Mouse (Mus musculus) CH12.LX (cell line): ENCODE measurements around the gene Tgfbr3l. TPM values are rescaled to one million over a fixed set of nuclear protein-coding genes. Genes with fewer than 3 reads are reported as not detected.

Experiments used
- DNase-seq: peaks from one replicate; pipeline ENCODE4 v3.0.0-alpha.2; 2013; ENCODE audit errors: extremely low read depth
- H3K27ac ChIP-seq: 2 replicates; pipeline ENCODE4 v1.5.1; 2012; ENCODE audit warnings: low read depth, mild to moderate bottlenecking, control low read depth, moderate library complexity; ENCODE audit not compliant: insufficient read depth
- H3K27me3 ChIP-seq: replicated peaks from 2 replicates; pipeline ENCODE3; 2012; ENCODE audit warnings: inconsistent platforms
- H3K36me3 ChIP-seq, 2 experiments: replicated peaks in 1 of 2; 2 replicates each; pipeline versions ENCODE3 to v1.6.1; 2012; ENCODE audit warnings: inconsistent platforms in 1 of 2, low read length in 1 of 2, mild to moderate bottlenecking in 1 of 2, mixed read lengths in 1 of 2, moderate library complexity in 1 of 2; ENCODE audit not compliant: control insufficient read depth in 1 of 2, insufficient read depth in 1 of 2
- H3K4me1 ChIP-seq, 2 experiments: 2 replicates each; pipeline ENCODE4 v1.6.1; 2012; ENCODE audit warnings: inconsistent platforms in 1 of 2, moderate library complexity in 1 of 2; ENCODE audit not compliant: insufficient read depth in 2 of 2, control insufficient read depth in 1 of 2
- H3K4me2 ChIP-seq: 2 replicates; pipeline ENCODE4 v1.6.1; 2012; ENCODE audit warnings: low read depth, mild to moderate bottlenecking, control low read depth; ENCODE audit not compliant: poor library complexity, insufficient read depth, severe bottlenecking
- H3K4me3 ChIP-seq, 3 experiments: fragments of 150-350 bp in 1 of 3; sonication (generic) in 1 of 3; replicated peaks in 1 of 3; 2 replicates each; pipeline versions ENCODE3 to v1.5.1; 2011 to 2012; ENCODE audit warnings: low read depth in 2 of 3, low read length in 2 of 3, mild to moderate bottlenecking in 2 of 3, moderate library complexity in 2 of 3, control low read depth in 1 of 3, improper control_type of control experiment in 1 of 3, inconsistent platforms in 1 of 3, mixed read lengths in 1 of 3; ENCODE audit not compliant: poor library complexity in 1 of 3
- H3K79me2 ChIP-seq: replicated peaks from 2 replicates; pipeline ENCODE4 v1.6.1; 2012; ENCODE audit warnings: mild to moderate bottlenecking, moderate library complexity; ENCODE audit not compliant: control insufficient read depth, poor library complexity, insufficient read depth, severe bottlenecking; ENCODE audit errors: extremely low read depth
- H3K9ac ChIP-seq: 2 replicates; pipeline ENCODE4 v1.6.1; 2012; ENCODE audit warnings: low read depth, mild to moderate bottlenecking, control low read depth, moderate library complexity; ENCODE audit not compliant: insufficient read depth
- H3K9me3 ChIP-seq: replicated peaks from 2 replicates; pipeline ENCODE3; 2012; ENCODE audit warnings: low read length, inconsistent platforms, mixed read lengths
- CHD1 ChIP-seq: IDR thresholded peaks from 2 replicates; pipeline ENCODE4 v1.6.1; 2012; ENCODE audit warnings: low read depth, low read length, improper control_type of control experiment, inconsistent platforms
- CTCF ChIP-seq, 2 experiments: IDR thresholded peaks in 1 of 2; conservative IDR thresholded peaks in 1 of 2; 2 replicates each; pipeline ENCODE4 v1.5.1; 2011 to 2012; ENCODE audit warnings: low read depth in 2 of 2, low read length in 2 of 2, improper control_type of control experiment in 1 of 2, inconsistent platforms in 1 of 2, mild to moderate bottlenecking in 1 of 2, moderate library complexity in 1 of 2
- E2F4 ChIP-seq: IDR thresholded peaks from 2 replicates; pipeline ENCODE4 v1.6.1; 2011; ENCODE audit warnings: low read depth, low read length, improper control_type of control experiment; ENCODE audit not compliant: insufficient replicate concordance
- ETS1 ChIP-seq: conservative IDR thresholded peaks from 2 replicates; pipeline ENCODE4 v1.6.1; 2012; ENCODE audit warnings: low read depth, mild to moderate bottlenecking, inconsistent platforms, low read length, improper control_type of control experiment, moderate library complexity
- GABPA ChIP-seq: IDR thresholded peaks from 2 replicates; pipeline ENCODE4 v1.6.1; 2012; ENCODE audit warnings: low read depth, low read length, improper control_type of control experiment, inconsistent platforms; ENCODE audit not compliant: insufficient replicate concordance
- HCFC1 ChIP-seq: IDR thresholded peaks from 2 replicates; pipeline ENCODE4 v1.6.1; 2012; ENCODE audit warnings: low read depth, mild to moderate bottlenecking, inconsistent platforms, low read length, improper control_type of control experiment
- IRF4 ChIP-seq: IDR thresholded peaks from 2 replicates; pipeline ENCODE4 v1.6.1; 2014; ENCODE audit warnings: low read depth, mild to moderate bottlenecking, inconsistent platforms, low read length, improper control_type of control experiment
- JUN ChIP-seq: IDR thresholded peaks from 2 replicates; pipeline ENCODE4 v1.6.1; 2011; ENCODE audit warnings: low read depth, mild to moderate bottlenecking, low read length, improper control_type of control experiment, moderate library complexity; ENCODE audit not compliant: insufficient read depth
- JUND ChIP-seq: conservative IDR thresholded peaks from 2 replicates; pipeline ENCODE4 v1.6.1; 2011; ENCODE audit warnings: low read depth, low read length, improper control_type of control experiment
- MAFK ChIP-seq: IDR thresholded peaks from 2 replicates; pipeline ENCODE4 v1.6.1; 2011; ENCODE audit warnings: low read length, improper control_type of control experiment; ENCODE audit not compliant: insufficient replicate concordance
- NELFE ChIP-seq: IDR thresholded peaks from 2 replicates; pipeline ENCODE4 v1.6.1; 2011; ENCODE audit warnings: low read depth, low read length, improper control_type of control experiment
- NRF1 ChIP-seq: IDR thresholded peaks from 2 replicates; pipeline ENCODE4 v1.6.1; 2014; ENCODE audit warnings: low read depth, mild to moderate bottlenecking, inconsistent platforms, low read length, improper control_type of control experiment, moderate library complexity
- PAX5 ChIP-seq: IDR thresholded peaks from 2 replicates; pipeline ENCODE4 v1.6.1; 2012; ENCODE audit warnings: low read length, inconsistent platforms, mixed read lengths
- POLR2AphosphoS2 ChIP-seq: IDR thresholded peaks from 2 replicates; pipeline ENCODE4 v1.6.1; 2011; ENCODE audit warnings: low read depth, low read length, improper control_type of control experiment
- RAD21 ChIP-seq: IDR thresholded peaks from 2 replicates; pipeline ENCODE4 v1.6.1; 2011; ENCODE audit warnings: low read depth, mild to moderate bottlenecking, low read length, improper control_type of control experiment, moderate library complexity
- RCOR1 ChIP-seq: conservative IDR thresholded peaks from 2 replicates; pipeline ENCODE4 v1.6.1; 2012; ENCODE audit warnings: low read depth, mild to moderate bottlenecking, inconsistent platforms, low read length, improper control_type of control experiment
- SMC3 ChIP-seq: IDR thresholded peaks from 2 replicates; pipeline ENCODE4 v1.6.1; 2011; ENCODE audit warnings: low read depth, low read length, improper control_type of control experiment
- TBP ChIP-seq: conservative IDR thresholded peaks from 2 replicates; pipeline ENCODE4 v1.6.1; 2011; ENCODE audit warnings: low read depth, low read length, improper control_type of control experiment
- TCF12 ChIP-seq: IDR thresholded peaks from 2 replicates; pipeline ENCODE4 v1.6.1; 2014; ENCODE audit warnings: low read depth, mild to moderate bottlenecking, inconsistent platforms, low read length, improper control_type of control experiment
- USF2 ChIP-seq: conservative IDR thresholded peaks from 2 replicates; pipeline ENCODE4 v1.6.1; 2011; ENCODE audit warnings: low read depth, low read length, improper control_type of control experiment
- ZC3H11A ChIP-seq: IDR thresholded peaks from 2 replicates; pipeline ENCODE4 v1.6.1; 2012; ENCODE audit warnings: low read depth, mild to moderate bottlenecking, inconsistent platforms, low read length, improper control_type of control experiment
- ZMIZ1 ChIP-seq: IDR thresholded peaks from 2 replicates; pipeline ENCODE4 v1.6.1; 2012; ENCODE audit warnings: low read depth, mild to moderate bottlenecking, inconsistent platforms, low read length, improper control_type of control experiment
- ZNF384 ChIP-seq: IDR thresholded peaks from 2 replicates; pipeline ENCODE4 v1.6.1; 2012; ENCODE audit warnings: low read depth, low read length, improper control_type of control experiment, inconsistent platforms
- dilution Hi-C: fragments of 300-500 bp; cut with MboI; formaldehyde crosslinking; loops from 2 replicates; pipeline ENCODE4 v1.14.3; 2020; ENCODE audit warnings: low sequenced_read_pairs; ENCODE audit not compliant: extremely low pct_unique_long_range_greater_than_20kb, extremely low pct_ligation_motif_present
- in situ Hi-C: fragments of 300-500 bp; cut with MboI; formaldehyde crosslinking; loops from 3 replicates; pipeline ENCODE4 v1.14.3; 2019; ENCODE audit warnings: low sequenced_read_pairs, low pct_ligation_motif_present, low pct_unique_long_range_greater_than_20kb, mixed read lengths
- polyA plus RNA-seq: library from polyadenylated mRNA; unstranded; fragments of >175 nt; gene quantifications from 2 replicates; pipeline ENCODE4 v1.2.1, GENCODE M21; 2012; ENCODE audit warnings: low read depth; ENCODE audit not compliant: insufficient read length
- total RNA-seq, 2 experiments: library from RNA; depleted of rRNA; stranded (reverse); fragments of 300-350 nt in 1 of 2; fragments of >200 nt in 1 of 2; gene quantifications; 2 replicates each; pipeline ENCODE4 v1.2.3; 2012 to 2014

Gene Tgfbr3l
- total and polyA plus RNA-seq, 3 experiments = 2.0 to 13.3 (median 4.5) TPM

DNA sequence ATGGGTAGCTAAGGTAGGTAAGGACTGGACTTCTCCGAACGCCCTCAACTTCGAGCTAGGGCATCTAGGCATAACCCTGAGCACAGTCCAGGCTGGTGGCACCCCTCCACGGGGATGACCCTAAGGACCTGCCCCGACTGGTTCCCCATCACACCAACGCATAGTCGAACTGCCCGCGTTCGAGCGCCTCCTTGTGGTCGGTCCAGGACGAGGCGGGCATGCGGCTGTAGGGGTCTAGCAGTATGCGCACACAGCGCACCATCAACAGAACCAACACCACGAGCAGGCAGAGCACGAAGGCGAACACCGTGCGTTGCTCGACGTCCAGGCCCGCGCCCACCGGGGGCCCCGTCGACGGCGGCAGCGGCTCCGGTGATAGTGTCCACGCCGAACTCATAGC lies 10.2 kb downstream of the Tgfbr3l start:
- DNase-seq = no peak
- Histone ChIP-seq H3K9me3 (no peaks in the 10 kb centered on the region), H3K4me3 (no peak overlapping the region), H3K4me2 (no peak overlapping the region), H3K9ac (no peak overlapping the region), H3K79me2 (no peaks in the 10 kb centered on the region), H3K4me1 (peaks cover 3 to 8% of the 10 kb centered on the region in 2 experiments), H3K27ac (no peak overlapping the region), H3K27me3 (no peaks in the 10 kb centered on the region), H3K36me3 (peaks cover 75 to 91% of the 10 kb centered on the region in 2 experiments)
- dilution Hi-C loops = no loop called here
- TF ChIP-seq USF2 (no peak), HCFC1 (no peak), CHD1 (no peak), E2F4 (no peak), CTCF (conservative IDR thresholded peaks at IDR 0.05 in 1 of 2, IDR thresholded peaks at IDR 0.05 in 1 of 2; ENCODE audit: low read depth in 2 of 2, low read length in 2 of 2) (peak in 1 of 2 experiments; percentile 47; a peak in 2 of 4 replicates), ETS1 (no peak), SMC3 (peak; percentile 21; the same call in 1 of the 2 replicates), NRF1 (no peak), IRF4 (no peak), ZC3H11A (no peak)
- in situ Hi-C loops = loop anchor here (10.0 kb wide), 1 partner anchor 57 kb away; no protein-coding TSS in a partner anchor

DNA sequence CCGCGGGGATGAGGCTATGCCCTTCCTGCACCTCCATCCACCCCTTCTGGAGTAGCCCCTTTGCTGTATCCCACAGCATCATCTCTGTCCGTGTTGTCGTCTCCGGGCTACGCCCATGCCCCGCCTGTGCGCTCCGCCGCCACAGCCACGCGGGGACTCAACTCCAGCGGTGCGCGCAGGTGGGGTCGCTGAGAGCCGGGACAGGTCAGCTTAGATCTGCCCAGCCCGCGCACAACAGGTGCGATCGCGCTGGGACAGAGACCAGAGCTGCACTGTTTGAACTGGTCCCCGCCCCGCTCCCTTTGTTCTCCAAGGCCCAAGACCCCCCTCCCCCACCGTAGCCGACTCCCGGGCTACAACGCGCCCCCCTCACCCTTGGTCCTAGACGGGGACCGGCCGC lies 10.7 kb downstream of the Tgfbr3l start:
- Histone ChIP-seq H3K9ac (no peak overlapping the region), H3K4me2 (no peak overlapping the region), H3K27ac (no peak overlapping the region), H3K4me1 (peaks cover 3 to 6% of the 10 kb centered on the region in 2 experiments), H3K4me3 (no peak overlapping the region), H3K36me3 (peaks cover 78 to 96% of the 10 kb centered on the region in 2 experiments)
- TF ChIP-seq RAD21 (no peak), JUN (no peak), TBP (no peak), PAX5 (no peak), E2F4 (no peak), JUND (no peak), GABPA (no peak), TCF12 (no peak), ZMIZ1 (no peak), MAFK (no peak), RCOR1 (no peak), NELFE (no peak), IRF4 (no peak), ZNF384 (no peak), CTCF (conservative IDR thresholded peaks at IDR 0.05 in 1 of 2, IDR thresholded peaks at IDR 0.05 in 1 of 2; ENCODE audit: low read depth in 2 of 2, low read length in 2 of 2) (no peak), POLR2AphosphoS2 (no peak), ZC3H11A (no peak), HCFC1 (no peak)
- TF ChIP-seq, all 38 proteins: peak for 0
- dilution Hi-C loops (no loop called here), in situ Hi-C loops (loop anchor here (10.0 kb wide), 1 partner anchor 56 kb away; no protein-coding TSS in a partner anchor)
- Histone ChIP-seq H3K79me2 (no peaks in the 10 kb centered on the region), H3K9me3 (no peaks in the 10 kb centered on the region), H3K27me3 (no peaks in the 10 kb centered on the region)
- DNase-seq = no peak
